Comparison of ENCODE assay signal across 9 mouse cellular contexts in the genomic region with DNA sequence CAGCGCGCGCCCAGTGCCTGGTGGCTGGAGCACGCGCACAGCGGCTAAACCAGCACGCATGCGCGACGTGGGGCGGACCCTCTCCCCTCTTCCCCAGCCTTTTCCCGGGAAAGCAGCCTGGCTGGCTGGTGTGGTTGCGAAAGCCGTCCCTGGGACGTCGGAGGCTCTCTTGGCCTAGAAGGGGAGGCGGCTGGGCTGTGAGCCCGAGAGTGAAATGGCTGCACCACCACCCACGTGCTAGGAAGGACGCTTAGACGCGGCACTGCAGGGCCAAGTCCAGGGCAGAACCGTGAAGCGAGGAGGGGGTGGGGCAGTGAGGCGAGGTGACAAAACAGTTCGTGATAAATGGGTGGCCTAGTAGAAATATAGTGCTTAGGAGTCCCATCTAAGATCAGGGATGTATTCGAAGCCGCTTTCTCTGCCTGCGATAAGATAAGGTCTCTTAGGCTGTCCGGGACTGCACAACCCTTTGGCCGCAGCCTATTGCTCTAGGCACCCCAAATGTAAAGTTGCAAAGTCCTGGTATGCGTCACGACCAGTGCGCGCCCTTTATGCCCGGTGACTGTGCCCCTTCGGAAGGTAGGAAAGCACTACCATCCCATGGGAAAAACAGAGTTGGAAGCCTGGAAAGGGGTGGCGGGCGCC. TPM values are rescaled to one million over a fixed set of nuclear protein-coding genes. Genes with fewer than 3 reads are reported as not detected.
DNase-seq lines count a peak whose midpoint lies in the region; ATAC-seq and TF ChIP-seq lines count a peak whose summit lies in the region.
"Had no signal": no experiment of that assay in that cellular context is flagged by ENCODE, and none has a peak within 500 bp of the region (broad histone marks: within the 10 kb centered on the region; RNA-seq: fewer than 3 reads in every experiment).

No protein-coding gene starts in this region.

- ATAC-seq in embryonic facial prominence, embryonic 11.5 days (replicated peaks; ENCODE audit: insufficient number of reproducible peaks, low FRiP score, low TSS enrichment, low read depth): no peak; the same call in 1 of the 2 replicates
- peak; percentile 22; the same call in 1 of the 2 replicates for ATAC-seq in midbrain, embryonic 11.5 days (ENCODE audit: low FRiP score)
- no peak for ATAC-seq in inflammation-experienced regulatory T-cells, adult 6 months

- peaks cover 69% of the 10 kb centered on the region for H3K27me3 ChIP-seq in embryonic facial prominence, embryonic 11.5 days (ENCODE audit: control insufficient read depth, insufficient read depth, low read length)
- H3K27me3 ChIP-seq in limb, embryonic 10.5 days (ENCODE audit: low read depth, poor library complexity, severe bottlenecking): peaks cover 99% of the 10 kb centered on the region
- H3K27me3 ChIP-seq in midbrain, embryonic 11.5 days (ENCODE audit: control insufficient read depth, insufficient read depth, low read length): peaks cover 98% of the 10 kb centered on the region

- peak overlapping the region; percentile 60 for H3K4me2 ChIP-seq in embryonic facial prominence, embryonic 11.5 days (ENCODE audit: low read depth, low read length)
- peak overlapping the region; percentile 49 for H3K4me2 ChIP-seq in midbrain, embryonic 11.5 days

- no peak for TF ChIP-seq CTCF in lung, adult 2 months (IDR thresholded peaks at IDR 0.05; ENCODE audit: insufficient read depth, low read length)

- H3K4me1 ChIP-seq in lung, adult 2 months (ENCODE audit: control insufficient read depth, insufficient read depth, low read length): peaks cover 13% of the 10 kb centered on the region
- H3K4me1 ChIP-seq in embryonic facial prominence, embryonic 11.5 days (ENCODE audit: control insufficient read depth, insufficient read depth, low read length): peaks cover 6% of the 10 kb centered on the region
- H3K4me1 ChIP-seq in limb, embryonic 10.5 days: peaks cover 71% of the 10 kb centered on the region
- H3K4me1 ChIP-seq in midbrain, embryonic 11.5 days (ENCODE audit: control insufficient read depth, insufficient read depth, low read length): peaks cover 35% of the 10 kb centered on the region

- no peak overlapping the region for H3K4me3 ChIP-seq in lung, adult 2 months (replicated peaks; ENCODE audit: extremely low read depth, low read depth, low read length)
- peak overlapping the region; percentile 31 for H3K4me3 ChIP-seq in embryonic facial prominence, embryonic 11.5 days (ENCODE audit: low read depth, low read length)
- peak overlapping the region; percentile 47 for H3K4me3 ChIP-seq in limb, embryonic 10.5 days
- peak overlapping the region; percentile 25 for H3K4me3 ChIP-seq in midbrain, embryonic 11.5 days (ENCODE audit: low read depth, low read length)

- DNase-seq in lung, adult 18-20 months: peak; percentile 69
- no peak for DNase-seq in lung, adult 2 months
- peak; percentile 83 for DNase-seq in embryonic facial prominence, embryonic 11.5 days (ENCODE audit: low spot score)
- peak; percentile 74 for DNase-seq in heart, postnatal 4 days
- DNase-seq in limb, embryonic 10.5 days (ENCODE audit: low spot score): peak; percentile 84
- DNase-seq in midbrain, embryonic 11.5 days (ENCODE audit: low spot score, missing footprints): peak; percentile 97
- DNase-seq in frontal cortex, postnatal 36 days (ENCODE audit: low spot score in 2 of 2): no peak

- 3% methylated on average over 39 of the region's 39 CpGs for WGBS in lung, adult 2 months
- under 1% methylated on average over 39 of the region's 39 CpGs for WGBS in embryonic facial prominence, embryonic 11.5 days
- WGBS in limb, embryonic 10.5 days: under 1% methylated on average over 39 of the region's 39 CpGs
- 1% methylated on average over 39 of the region's 39 CpGs for WGBS in midbrain, embryonic 11.5 days

- no peak overlapping the region for H3K27ac ChIP-seq in embryonic facial prominence, embryonic 11.5 days (replicated peaks; ENCODE audit: low read depth, low read length)
- peak overlapping the region; percentile 76 for H3K27ac ChIP-seq in limb, embryonic 10.5 days
- no peak overlapping the region for H3K27ac ChIP-seq in midbrain, embryonic 11.5 days (ENCODE audit: low read depth, low read length)

- H3K9ac ChIP-seq in embryonic facial prominence, embryonic 11.5 days (replicated peaks; ENCODE audit: low read length): peak overlapping the region; percentile 27; the same call in 1 of the 2 replicates
- peak overlapping the region; percentile 43 for H3K9ac ChIP-seq in midbrain, embryonic 11.5 days (ENCODE audit: low read length)

- TF ChIP-seq POLR2A in lung, adult 2 months (IDR thresholded peaks at IDR 0.05; ENCODE audit: borderline replicate concordance, extremely low read depth, low read depth, low read length): no peak

- H3K9me3 ChIP-seq in embryonic facial prominence, embryonic 11.5 days (replicated peaks; ENCODE audit: control insufficient read depth, low read length): no peaks in the 10 kb centered on the region
- H3K9me3 ChIP-seq in limb, embryonic 10.5 days (replicated peaks): no peaks in the 10 kb centered on the region
- H3K9me3 ChIP-seq in midbrain, embryonic 11.5 days (ENCODE audit: control insufficient read depth, low read length): no peaks in the 10 kb centered on the region

- H3K36me3 ChIP-seq in embryonic facial prominence, embryonic 11.5 days (replicated peaks; ENCODE audit: control insufficient read depth, insufficient read depth, low read depth, low read length): no peaks in the 10 kb centered on the region
- H3K36me3 ChIP-seq in limb, embryonic 10.5 days: no peaks in the 10 kb centered on the region
- H3K36me3 ChIP-seq in midbrain, embryonic 11.5 days (ENCODE audit: control insufficient read depth, insufficient read depth, low read length): no peaks in the 10 kb centered on the region

RNA-seq across cellular contexts. Expression of a gene that starts 6.0 kb away (rescaled TPM):
- 3.8 and 3.9 TPM in 2 replicates for polyA plus RNA-seq in lung, adult 2 months (2012; rRNA removed)
- polyA plus RNA-seq in embryonic facial prominence, embryonic 11.5 days (2014; fragmentation: Nextera tagmentation; extraction: Ambion mirVana): 10.3 and 12.2 TPM in 2 replicates
- 1 to 10 TPM; 5.6 to 5.7 TPM for total RNA-seq in heart, postnatal 4 days (2021)
- polyA plus RNA-seq in limb, embryonic 10.5 days (2016; fragmentation: Nextera tagmentation; extraction: Ambion mirVana): 12.2 and 15.1 TPM in 2 replicates
- 11.3 and 11.9 TPM in 2 replicates for polyA plus RNA-seq in midbrain, embryonic 11.5 days (2014; fragmentation: Nextera tagmentation; extraction: Ambion mirVana)
- 1 to 10 TPM; 6.5 to 7.6 (median 7.5) TPM for polyA plus RNA-seq in inflammation-experienced regulatory T-cells, adult 6 months (2017; shearing (Covaris generic))

RNA-seq across cellular contexts. Expression of a gene that starts 24.0 kb away (rescaled TPM):
- 2.9 and 4.4 TPM in 2 replicates for polyA plus RNA-seq in lung, adult 2 months (2012; rRNA removed)
- 87.1 and 91.8 TPM in 2 replicates for polyA plus RNA-seq in embryonic facial prominence, embryonic 11.5 days (2014; fragmentation: Nextera tagmentation; extraction: Ambion mirVana)
- 1 to 10 TPM; 7.6 to 7.8 TPM for total RNA-seq in heart, postnatal 4 days (2021)
- polyA plus RNA-seq in limb, embryonic 10.5 days (2016; fragmentation: Nextera tagmentation; extraction: Ambion mirVana): 151 and 170 TPM in 2 replicates
- 66.7 and 70.5 TPM in 2 replicates for polyA plus RNA-seq in midbrain, embryonic 11.5 days (2014; fragmentation: Nextera tagmentation; extraction: Ambion mirVana)
- 1 to 10 TPM in 2 of 3 experiments, under 1 TPM in 1; 0.83 to 1.6 (median 1.0) TPM for polyA plus RNA-seq in inflammation-experienced regulatory T-cells, adult 6 months (2017; shearing (Covaris generic))

RNA-seq across cellular contexts. Expression of a gene that starts 39.3 kb away (rescaled TPM):
- polyA plus RNA-seq in lung, adult 2 months (2012; rRNA removed): 16.2 and 16.8 TPM in 2 replicates
- 4.4 and 4.8 TPM in 2 replicates for polyA plus RNA-seq in embryonic facial prominence, embryonic 11.5 days (2014; fragmentation: Nextera tagmentation; extraction: Ambion mirVana)
- total RNA-seq in heart, postnatal 4 days (2021): 10 to 100 TPM; 30.5 to 34.9 TPM
- polyA plus RNA-seq in limb, embryonic 10.5 days (2016; fragmentation: Nextera tagmentation; extraction: Ambion mirVana): 4.3 and 7.1 TPM in 2 replicates
- polyA plus RNA-seq in midbrain, embryonic 11.5 days (2014; fragmentation: Nextera tagmentation; extraction: Ambion mirVana): 6.3 and 7.0 TPM in 2 replicates
- 1 to 10 TPM; 2.0 to 3.6 (median 2.3) TPM for polyA plus RNA-seq in inflammation-experienced regulatory T-cells, adult 6 months (2017; shearing (Covaris generic))

RNA-seq across cellular contexts. Expression of a gene that starts 58.7 kb away (rescaled TPM):
- 0.13 TPM in 1 of 2 replicates, not detected in the other for polyA plus RNA-seq in lung, adult 2 months (2012; rRNA removed)
- not detected in 2 replicates for polyA plus RNA-seq in embryonic facial prominence, embryonic 11.5 days (2014; fragmentation: Nextera tagmentation; extraction: Ambion mirVana)
- total RNA-seq in heart, postnatal 4 days (2021): not detected
- not detected in 2 replicates for polyA plus RNA-seq in limb, embryonic 10.5 days (2016; fragmentation: Nextera tagmentation; extraction: Ambion mirVana)
- not detected in 2 replicates for polyA plus RNA-seq in midbrain, embryonic 11.5 days (2014; fragmentation: Nextera tagmentation; extraction: Ambion mirVana)
- not detected for polyA plus RNA-seq in inflammation-experienced regulatory T-cells, adult 6 months (2017; shearing (Covaris generic))
- total RNA-seq: gastrocnemius, postnatal 4 days had no signal

Comparison
In these comparisons a context has a peak if more than half of its experiments do, and no peak if none do; other contexts are left out.
1. DNase-seq: peak in lung, adult 18-20 months (2 of 2), embryonic facial prominence, embryonic 11.5 days (single experiment), heart, postnatal 4 days (single experiment), limb, embryonic 10.5 days (single experiment) and midbrain, embryonic 11.5 days (single experiment); none in lung, adult 2 months (single experiment) and frontal cortex, postnatal 36 days (0 of 2).
2. RNA of a gene that starts 24.0 kb away (polyA plus RNA-seq): 151 to 170 TPM in limb, embryonic 10.5 days, 87.1 to 91.8 TPM in embryonic facial prominence, embryonic 11.5 days and 66.7 to 70.5 TPM in midbrain, embryonic 11.5 days; 2.9 to 4.4 TPM in lung, adult 2 months and 0.83 to 1.6 TPM in inflammation-experienced regulatory T-cells, adult 6 months; every median in the first group is over 10 times any median in the second.